Mouse (Mus musculus): Measurements from ENCODE around the gene Suclg2. TPM values are rescaled to one million over a fixed set of nuclear protein-coding genes. Genes with fewer than 3 reads are reported as not detected.
"Not testable (repeated sequence)": the region's sequence is repeated elsewhere in the genome, so short reads cannot be mapped to it uniquely, and the experiment has no call there.

Suclg2 gene
- polyA plus RNA-seq, 1 experiment from 2014 or later: 92.2 TPM

DNA sequence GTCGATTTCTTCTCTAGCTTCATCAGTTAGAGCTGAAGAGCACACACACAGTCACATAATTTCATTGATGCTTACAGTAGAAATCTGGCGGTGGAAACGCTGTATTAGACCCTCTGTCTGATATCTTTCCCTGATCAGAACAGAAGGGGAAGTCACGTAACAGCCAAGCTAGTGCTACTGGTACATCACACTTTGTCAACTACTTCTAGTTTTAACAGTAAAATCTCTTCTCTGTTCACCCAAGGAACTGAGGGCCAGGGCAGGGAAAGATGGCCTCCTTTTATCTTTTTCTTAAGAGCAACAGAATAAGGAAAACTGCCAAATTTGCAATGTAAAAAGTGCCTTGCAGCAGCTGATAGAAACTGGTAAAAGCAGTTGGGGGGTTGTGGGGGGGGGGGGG is 97.8 kb downstream of the Suclg2 start:
- no peaks in the 10 kb centered on the region for H3K9me3 ChIP-seq
- no peak overlapping the region for H3K4me2 ChIP-seq
- H3K27ac ChIP-seq (replicated peaks): no peak overlapping the region
- H3K4me1 ChIP-seq: peaks cover 5% of the 10 kb centered on the region; the same call in 1 of the 2 replicates
- H3K27me3 ChIP-seq (replicated peaks): no peaks in the 10 kb centered on the region
- ATAC-seq (ENCODE audit: extremely low read depth, insufficient number of reproducible peaks, low FRiP score, low TSS enrichment): no peak
- no peaks in the 10 kb centered on the region for H3K36me3 ChIP-seq
- 80% methylated on average over 4 of the region's 4 CpGs for WGBS
- H3K9ac ChIP-seq: no peak overlapping the region
- no peak overlapping the region for H3K4me3 ChIP-seq

- Histone ChIP-seq H3K4me1 (peaks cover 5% of the 10 kb centered on the region; the same call in 1 of the 2 replicates), H3K9ac (no peak overlapping the region), H3K4me2 (no peak overlapping the region), H3K36me3 (no peaks in the 10 kb centered on the region), H3K4me3 (no peak overlapping the region), H3K27me3 (replicated peaks) (no peaks in the 10 kb centered on the region), H3K9me3 (no peaks in the 10 kb centered on the region), H3K27ac (replicated peaks) (no peak overlapping the region)
- ATAC-seq (ENCODE audit: extremely low read depth, insufficient number of reproducible peaks, low FRiP score, low TSS enrichment): no peak
Measured at GRCm38 (mm10) chr6:95619817-95620216, 98.8 kb downstream of the Suclg2 start.

DNA sequence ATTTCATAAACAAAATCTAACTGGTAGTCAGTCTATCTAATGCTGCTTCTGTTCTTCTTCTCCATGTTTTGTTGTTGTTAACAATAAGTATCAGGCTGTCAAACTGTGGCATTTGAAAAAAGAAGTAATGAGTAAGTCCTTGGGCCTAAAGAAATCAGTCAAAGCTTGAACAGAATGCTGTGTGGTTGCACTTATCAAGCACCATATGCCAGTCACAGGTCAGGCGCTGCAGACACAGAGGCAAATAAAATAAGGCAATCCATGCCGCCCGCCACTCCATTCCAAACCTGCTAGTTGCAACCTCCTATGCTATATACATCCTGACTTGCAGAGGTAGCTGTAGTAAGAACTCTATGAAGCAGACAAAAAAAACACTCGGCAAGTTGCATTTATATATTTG is 100.2 kb downstream of the Suclg2 start:
- Histone ChIP-seq H3K4me2 (no peak overlapping the region), H3K27me3 (replicated peaks) (no peaks in the 10 kb centered on the region), H3K4me3 (no peak overlapping the region), H3K9me3 (no peaks in the 10 kb centered on the region), H3K36me3 (no peaks in the 10 kb centered on the region), H3K27ac (replicated peaks) (no peak overlapping the region), H3K9ac (no peak overlapping the region), H3K4me1 (peaks cover 5% of the 10 kb centered on the region; the same call in 1 of the 2 replicates)
- 85% methylated on average over 4 of the region's 4 CpGs for WGBS
- no peak for ATAC-seq (ENCODE audit: extremely low read depth, insufficient number of reproducible peaks, low FRiP score, low TSS enrichment)

GRCm38 (mm10) chr6:95613228-95613627 is 105.4 kb downstream of the Suclg2 start:
- no peaks in the 10 kb centered on the region for H3K4me1 ChIP-seq
- ATAC-seq (ENCODE audit: extremely low read depth, insufficient number of reproducible peaks, low FRiP score, low TSS enrichment): no peak
- H3K4me2 ChIP-seq: no peak overlapping the region
- no peaks in the 10 kb centered on the region for H3K36me3 ChIP-seq
- WGBS: 77% methylated on average over 3 of the region's 3 CpGs
- H3K27ac ChIP-seq (replicated peaks): no peak overlapping the region
- no peaks in the 10 kb centered on the region for H3K9me3 ChIP-seq
- no peak overlapping the region for H3K9ac ChIP-seq
- H3K4me3 ChIP-seq: no peak overlapping the region
- H3K27me3 ChIP-seq (replicated peaks): no peaks in the 10 kb centered on the region

DNA sequence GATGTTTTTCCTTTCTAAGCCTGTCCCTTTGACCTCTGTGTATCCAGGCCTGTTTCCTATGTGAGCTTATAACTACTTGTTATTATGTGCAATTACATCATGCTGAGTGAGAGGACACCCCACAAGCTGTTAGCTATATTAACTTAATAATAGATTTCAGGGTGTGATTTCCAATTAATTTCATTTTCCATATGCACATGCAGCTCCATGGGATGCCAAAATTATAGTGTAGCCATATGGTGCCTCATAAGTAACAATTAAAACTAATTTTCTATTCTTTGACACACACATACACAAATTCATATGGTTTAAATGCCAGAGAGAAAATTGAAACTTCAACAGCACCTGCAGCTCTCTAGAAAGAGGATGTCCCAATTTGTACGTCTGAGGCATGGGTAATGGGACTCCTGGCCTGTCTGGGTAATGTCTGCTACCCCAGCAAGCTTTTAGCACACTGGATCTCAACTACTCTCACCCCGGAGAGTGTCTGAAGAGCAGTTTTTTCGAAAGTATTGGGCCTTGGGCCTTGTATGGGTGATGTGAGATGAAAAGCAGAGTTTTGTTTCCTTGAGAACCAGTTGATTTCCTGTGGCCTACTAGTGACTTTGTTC is 106.1 kb downstream of the Suclg2 start:
- no peaks in the 10 kb centered on the region for H3K27me3 ChIP-seq (replicated peaks)
- H3K4me3 ChIP-seq: no peak overlapping the region
- H3K36me3 ChIP-seq: no peaks in the 10 kb centered on the region
- 74% methylated on average over 3 of the region's 3 CpGs for WGBS
- H3K4me2 ChIP-seq: no peak overlapping the region
- H3K9me3 ChIP-seq: no peaks in the 10 kb centered on the region
- ATAC-seq (ENCODE audit: extremely low read depth, insufficient number of reproducible peaks, low FRiP score, low TSS enrichment): no peak
- H3K27ac ChIP-seq (replicated peaks): no peak overlapping the region
- no peaks in the 10 kb centered on the region for H3K4me1 ChIP-seq
- H3K9ac ChIP-seq: no peak overlapping the region

- ATAC-seq (ENCODE audit: extremely low read depth, insufficient number of reproducible peaks, low FRiP score, low TSS enrichment): no peak
- Histone ChIP-seq H3K36me3 (peaks cover 1% of the 10 kb centered on the region; the same call in 1 of the 2 replicates), H3K4me2 (no peak overlapping the region), H3K27me3 (replicated peaks) (no peaks in the 10 kb centered on the region), H3K4me3 (no peak overlapping the region), H3K4me1 (no peaks in the 10 kb centered on the region), H3K27ac (replicated peaks) (no peak overlapping the region), H3K9ac (no peak overlapping the region), H3K9me3 (no peaks in the 10 kb centered on the region)
- WGBS: 76% methylated on average over 3 of the region's 3 CpGs
Measured at GRCm38 (mm10) chr6:95611059-95611458, 107.5 kb downstream of the Suclg2 start.

DNA sequence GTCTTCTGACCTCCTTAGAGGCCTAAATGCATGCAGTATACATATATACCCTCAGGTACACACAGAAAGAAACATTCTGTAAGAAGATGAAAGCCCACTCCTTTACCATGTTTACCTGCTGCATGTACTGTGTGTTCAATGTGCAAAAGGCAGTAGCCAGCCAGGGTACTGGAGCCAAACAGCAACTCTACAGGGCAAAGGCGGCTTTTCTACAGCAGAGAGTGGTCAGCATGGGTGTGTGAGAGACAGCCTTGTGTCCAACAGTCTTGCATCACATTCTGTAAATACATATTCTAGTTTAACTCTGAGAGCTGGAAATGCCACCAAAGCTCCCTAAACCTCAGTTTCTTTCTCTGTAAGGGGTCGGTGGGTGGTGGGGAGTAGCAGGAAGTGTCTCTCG is 110.5 kb downstream of the Suclg2 start:
- Histone ChIP-seq H3K4me3 (no peak overlapping the region), H3K4me2 (no peak overlapping the region), H3K27me3 (replicated peaks) (no peaks in the 10 kb centered on the region), H3K36me3 (peaks cover 6% of the 10 kb centered on the region; the same call in 1 of the 2 replicates), H3K9ac (no peak overlapping the region), H3K27ac (replicated peaks) (no peak overlapping the region), H3K4me1 (no peaks in the 10 kb centered on the region), H3K9me3 (no peaks in the 10 kb centered on the region)
- no peak for ATAC-seq (ENCODE audit: extremely low read depth, insufficient number of reproducible peaks, low FRiP score, low TSS enrichment)
- WGBS: 87% methylated on average over 3 of the region's 3 CpGs

DNA sequence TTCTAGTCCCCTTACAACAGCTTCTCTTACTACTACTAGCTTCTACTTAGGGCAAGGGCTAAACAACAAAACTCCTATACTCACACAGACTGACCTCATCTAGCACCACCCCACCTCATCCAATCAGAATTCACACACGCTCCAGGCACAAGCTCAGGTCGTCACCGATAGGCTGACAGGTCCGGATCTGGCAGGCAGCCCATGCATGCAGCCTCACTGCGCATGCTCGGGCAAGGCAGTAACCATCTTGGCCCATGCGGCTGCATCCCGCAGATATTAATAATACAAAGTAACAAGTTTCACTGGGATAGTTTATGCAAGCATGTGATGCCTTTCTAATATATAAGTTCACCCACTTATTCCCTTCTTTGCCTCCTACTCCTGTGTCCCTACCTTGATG is 117.9 kb downstream of the Suclg2 start:
- not testable (repeated sequence) for H3K27ac ChIP-seq (replicated peaks); H3K9me3 ChIP-seq; H3K36me3 ChIP-seq; H3K27me3 ChIP-seq (replicated peaks); ATAC-seq (ENCODE audit: extremely low read depth, insufficient number of reproducible peaks, low FRiP score, low TSS enrichment); H3K4me2 ChIP-seq; H3K9ac ChIP-seq; H3K4me3 ChIP-seq
- peaks cover 12% of the 10 kb centered on the region; the same call in 1 of the 2 replicates for H3K4me1 ChIP-seq
- 88% methylated on average over 8 of the region's 8 CpGs for WGBS

- H3K4me3 ChIP-seq: no peak overlapping the region
- ATAC-seq (ENCODE audit: extremely low read depth, insufficient number of reproducible peaks, low FRiP score, low TSS enrichment): no peak
- 68% methylated on average over 15 of the region's 15 CpGs for WGBS
Measured at GRCm38 (mm10) chr6:95596766-95597750, 121.5 kb downstream of the Suclg2 start.

GRCm38 (mm10) chr6:95595852-95596251 is 122.7 kb downstream of the Suclg2 start:
- no peaks in the 10 kb centered on the region for H3K27me3 ChIP-seq (replicated peaks)
- no peak overlapping the region for H3K27ac ChIP-seq (replicated peaks)
- peaks cover 12% of the 10 kb centered on the region; the same call in 1 of the 2 replicates for H3K4me1 ChIP-seq
- ATAC-seq (ENCODE audit: extremely low read depth, insufficient number of reproducible peaks, low FRiP score, low TSS enrichment): no peak
- no peak overlapping the region for H3K4me2 ChIP-seq
- H3K9me3 ChIP-seq: no peaks in the 10 kb centered on the region
- H3K4me3 ChIP-seq: no peak overlapping the region
- H3K9ac ChIP-seq: no peak overlapping the region
- peaks cover 14% of the 10 kb centered on the region for H3K36me3 ChIP-seq
- 58% methylated on average over 2 of the region's 2 CpGs for WGBS

More at GRCm38 (mm10) chr6:95596766-95597750, 121.5 kb downstream of the Suclg2 start:
- Histone ChIP-seq H3K27ac (replicated peaks) (no peak overlapping the region), H3K9me3 (no peaks in the 10 kb centered on the region), H3K9ac (no peak overlapping the region), H3K36me3 (peaks cover 14% of the 10 kb centered on the region), H3K4me1 (peaks cover 12% of the 10 kb centered on the region; the same call in 1 of the 2 replicates), H3K27me3 (replicated peaks) (no peaks in the 10 kb centered on the region), H3K4me2 (no peak overlapping the region)

- Histone ChIP-seq H3K4me1 (peaks cover 12% of the 10 kb centered on the region; the same call in 1 of the 2 replicates), H3K9ac (no peak overlapping the region), H3K4me2 (no peak overlapping the region), H3K9me3 (no peaks in the 10 kb centered on the region), H3K36me3 (peaks cover 14% of the 10 kb centered on the region), H3K27me3 (replicated peaks) (no peaks in the 10 kb centered on the region), H3K4me3 (no peak overlapping the region), H3K27ac (replicated peaks) (no peak overlapping the region)
- 76% methylated on average over 4 of the region's 4 CpGs for WGBS
- ATAC-seq (ENCODE audit: extremely low read depth, insufficient number of reproducible peaks, low FRiP score, low TSS enrichment): no peak
Measured at GRCm38 (mm10) chr6:95594239-95594638, 124.4 kb downstream of the Suclg2 start.
